In the genomic region with DNA sequence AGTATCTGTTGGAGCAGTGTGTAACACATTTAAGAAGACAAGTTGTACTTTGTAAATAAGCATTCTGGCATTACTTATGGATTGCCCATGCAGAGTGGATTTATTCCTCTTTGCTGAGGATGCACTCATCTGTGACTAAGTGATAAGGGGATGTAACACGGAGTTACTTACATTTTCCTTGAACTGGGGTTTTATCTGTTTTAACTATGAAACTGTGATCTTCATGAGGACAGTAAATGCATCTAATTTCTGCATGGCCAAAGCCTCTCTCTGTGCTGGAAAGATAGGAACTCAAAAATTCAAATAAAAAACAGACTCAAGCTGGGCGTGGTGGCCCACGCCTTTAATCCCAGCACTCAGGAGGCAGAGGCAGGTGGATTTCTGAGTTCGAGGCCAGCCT, we compare ENCODE assay signal across 19 mouse cellular contexts. TPM values are rescaled to one million over a fixed set of nuclear protein-coding genes. Genes with fewer than 3 reads are reported as not detected.
DNase-seq lines count a peak whose midpoint lies in the region; ATAC-seq and TF ChIP-seq lines count a peak whose summit lies in the region.
"Had no signal": no experiment of that assay in that cellular context is flagged by ENCODE, and none has a peak within 500 bp of the region (broad histone marks: within the 10 kb centered on the region; RNA-seq: fewer than 3 reads in every experiment).

No protein-coding gene starts in this region.

- no peaks in the 10 kb centered on the region for H3K79me2 ChIP-seq in MEL (ENCODE audit: control insufficient read depth, insufficient read depth, low read length, poor library complexity)

- no peak for TF ChIP-seq RAD21 in MEL (IDR thresholded peaks at IDR 0.05; ENCODE audit: low read depth, low read length)

- peak; percentile 71 for ATAC-seq in erythroid progenitor cell, adult 5-6 weeks (replicated peaks; ENCODE audit: low FRiP score, poor library complexity, severe bottlenecking)
- 0 out of 2 replicates have a peak, but pooled peaks have one; percentile 13 for ATAC-seq in liver, embryonic 16.5 days (ENCODE audit: low read depth)
- ATAC-seq: forebrain, embryonic 14.5 days had no signal

- no peak overlapping the region for H3K4me2 ChIP-seq in liver, embryonic 16.5 days (ENCODE audit: low read depth, low read length)
- H3K4me2 ChIP-seq: embryonic facial prominence, embryonic 13.5 days; heart, embryonic 13.5 days; hindbrain, embryonic 15.5 days had no signal

- no peaks in the 10 kb centered on the region for H3K27me3 ChIP-seq in MEL (ENCODE audit: control insufficient read depth in 1 of 2, insufficient read depth in 2 of 2, low read length in 2 of 2)
- no peaks in the 10 kb centered on the region for H3K27me3 ChIP-seq in liver, embryonic 16.5 days (ENCODE audit: control insufficient read depth, insufficient read depth, low read depth, low read length)
- H3K27me3 ChIP-seq: CH12.LX; embryonic facial prominence, embryonic 13.5 days; heart, embryonic 13.5 days; hindbrain, embryonic 15.5 days had no signal

- peak; percentile 54 for DNase-seq in MEL (ENCODE audit: low read depth, low spot score)
- no peak for DNase-seq in retina, embryonic 14.5 days (ENCODE audit: low spot score)
- DNase-seq in lung, adult 2 months: no peak
- DNase-seq in layer of hippocampus, postnatal 36 days: no peak
- DNase-seq: adrenal gland, postnatal 10 days; cerebellum, adult 11-12 months; cerebellum, adult 9-10 months; cerebellum, postnatal 25 days; gastrocnemius, adult 2 months; gastrocnemius, postnatal 25 days; heart, postnatal 36 days had no signal

- peak; percentile 49 to 76 for TF ChIP-seq EP300 in MEL (IDR thresholded peaks at IDR 0.05; ENCODE audit: low read depth in 1 of 2, low read length in 2 of 2)

- H3K4me3 ChIP-seq in MEL (ENCODE audit: control insufficient read depth in 1 of 2, insufficient read depth in 1 of 2, low read depth in 2 of 2, low read length in 2 of 2): no peak overlapping the region
- no peak overlapping the region for H3K4me3 ChIP-seq in liver, embryonic 16.5 days (ENCODE audit: low read depth, low read length)
- no peak overlapping the region for H3K4me3 ChIP-seq in lung, adult 2 months (replicated peaks; ENCODE audit: extremely low read depth, low read depth, low read length)
- H3K4me3 ChIP-seq: embryonic facial prominence, embryonic 13.5 days; forebrain, embryonic 10.5 days; gastrocnemius, adult 2 months; heart, embryonic 13.5 days; hindbrain, embryonic 15.5 days had no signal

- 45% methylated on average over 4 of the region's 4 CpGs for WGBS in liver, embryonic 16.5 days (ENCODE audit: insufficient replicate concordance)
- WGBS in lung, adult 2 months: 81% methylated on average over 4 of the region's 4 CpGs

- H3K4me1 ChIP-seq in MEL (ENCODE audit: control insufficient read depth in 1 of 2, insufficient read depth in 2 of 2, low read length in 2 of 2): no peaks in the 10 kb centered on the region; a peak in 1 of 4 replicates
- H3K4me1 ChIP-seq in liver, embryonic 16.5 days (ENCODE audit: control insufficient read depth, low read depth, low read length): no peaks in the 10 kb centered on the region
- no peaks in the 10 kb centered on the region for H3K4me1 ChIP-seq in lung, adult 2 months (ENCODE audit: control insufficient read depth, insufficient read depth, low read length)
- H3K4me1 ChIP-seq: embryonic facial prominence, embryonic 13.5 days; forebrain, embryonic 10.5 days; heart, embryonic 13.5 days; hindbrain, embryonic 15.5 days had no signal

- no peak overlapping the region for H3K27ac ChIP-seq in MEL (ENCODE audit: control insufficient read depth, low read depth, low read length)
- no peak overlapping the region for H3K27ac ChIP-seq in liver, embryonic 16.5 days (ENCODE audit: low read length)
- H3K27ac ChIP-seq: embryonic facial prominence, embryonic 13.5 days; forebrain, embryonic 10.5 days; gastrocnemius, adult 2 months; heart, embryonic 13.5 days; hindbrain, embryonic 15.5 days had no signal

- no peak for TF ChIP-seq CTCF in MEL (IDR thresholded peaks at IDR 0.05 in 2 of 3, conservative IDR thresholded peaks at IDR 0.05 in 1 of 3; ENCODE audit: control insufficient read depth in 1 of 3, insufficient read depth in 1 of 3, low read depth in 2 of 3, low read length in 3 of 3, poor library complexity in 1 of 3, severe bottlenecking in 1 of 3)
- TF ChIP-seq CTCF in lung, adult 2 months (IDR thresholded peaks at IDR 0.05; ENCODE audit: insufficient read depth, low read length): no peak

- H3K9me3 ChIP-seq in MEL (replicated peaks; ENCODE audit: insufficient read depth, low read length): no peaks in the 10 kb centered on the region
- no peaks in the 10 kb centered on the region for H3K9me3 ChIP-seq in liver, embryonic 16.5 days (replicated peaks; ENCODE audit: control insufficient read depth, low read length)
- H3K9me3 ChIP-seq: embryonic facial prominence, embryonic 13.5 days; forebrain, embryonic 10.5 days; heart, embryonic 13.5 days; hindbrain, embryonic 15.5 days had no signal

- peaks cover 0 to 6% of the 10 kb centered on the region in 2 experiments; a peak in 1 of 4 replicates for H3K36me3 ChIP-seq in MEL (ENCODE audit: control insufficient read depth in 1 of 2, insufficient read depth in 2 of 2, low read length in 2 of 2)
- H3K36me3 ChIP-seq in liver, embryonic 16.5 days (ENCODE audit: control insufficient read depth, insufficient read depth): no peaks in the 10 kb centered on the region
- H3K36me3 ChIP-seq: forebrain, embryonic 10.5 days; hindbrain, embryonic 15.5 days had no signal

- no peak for TF ChIP-seq POLR2A in MEL (IDR thresholded peaks at IDR 0.05; ENCODE audit: control insufficient read depth in 1 of 2, insufficient read depth in 1 of 2, low read depth in 1 of 2, low read length in 2 of 2, poor library complexity in 1 of 2)
- no peak for TF ChIP-seq POLR2A in lung, adult 2 months (IDR thresholded peaks at IDR 0.05; ENCODE audit: borderline replicate concordance, extremely low read depth, low read depth, low read length)

- H3K9ac ChIP-seq in MEL (ENCODE audit: control insufficient read depth, low read depth, low read length, poor library complexity, severe bottlenecking): no peak overlapping the region
- no peak overlapping the region for H3K9ac ChIP-seq in liver, embryonic 16.5 days (ENCODE audit: low read depth, low read length)
- H3K9ac ChIP-seq: embryonic facial prominence, embryonic 13.5 days; heart, embryonic 13.5 days; hindbrain, embryonic 15.5 days had no signal

TF ChIP-seq in MEL, 35 proteins besides CTCF, POLR2A, EP300 and RAD21:
- peak; percentile 77 for TF ChIP-seq TAL1 (IDR thresholded peaks at IDR 0.05; ENCODE audit: low read length)
- TF ChIP-seq TBP (IDR thresholded peaks at IDR 0.05; ENCODE audit: low read depth, low read length): no peak
- no peak for TF ChIP-seq POLR2AphosphoS2 (IDR thresholded peaks at IDR 0.05; ENCODE audit: low read length)
- no peak for TF ChIP-seq KAT2A (conservative IDR thresholded peaks at IDR 0.05; ENCODE audit: low read depth, low read length)
- TF ChIP-seq CHD1 (IDR thresholded peaks at IDR 0.05; ENCODE audit: low read depth, low read length): no peak
- no peak for TF ChIP-seq MAFK (IDR thresholded peaks at IDR 0.05; ENCODE audit: borderline replicate concordance, low read depth, low read length)
- TF ChIP-seq SMC3 (IDR thresholded peaks at IDR 0.05; ENCODE audit: low read depth, low read length): no peak
- peak; percentile 64 for TF ChIP-seq RCOR1 (IDR thresholded peaks at IDR 0.05; ENCODE audit: low read depth, low read length)
- TF ChIP-seq E2F4 (IDR thresholded peaks at IDR 0.05; ENCODE audit: borderline replicate concordance, low read depth, low read length): no peak
- TF ChIP-seq MXI1 (IDR thresholded peaks at IDR 0.05; ENCODE audit: low read depth, low read length): no peak
- no peak for TF ChIP-seq SIN3A (IDR thresholded peaks at IDR 0.05; ENCODE audit: low read length)
- TF ChIP-seq MYC (IDR thresholded peaks at IDR 0.05; ENCODE audit: low read depth, low read length): 0 out of 2 replicates have a peak, but pooled peaks have one; percentile 9
- TF ChIP-seq NELFE (IDR thresholded peaks at IDR 0.05; ENCODE audit: low read depth, low read length): no peak
- TF ChIP-seq TCF12 (IDR thresholded peaks at IDR 0.05; ENCODE audit: low read depth, low read length): peak; percentile 60
- no peak for TF ChIP-seq MEF2A (IDR thresholded peaks at IDR 0.05; ENCODE audit: extremely low read depth, insufficient replicate concordance, low read depth, low read length, poor library complexity, severe bottlenecking)
- TF ChIP-seq NRF1 (IDR thresholded peaks at IDR 0.05; ENCODE audit: insufficient read depth, low read depth, low read length, poor library complexity, severe bottlenecking): no peak
- TF ChIP-seq ZC3H11A (IDR thresholded peaks at IDR 0.05; ENCODE audit: low read depth, low read length): no peak
- TF ChIP-seq ELF1 (IDR thresholded peaks at IDR 0.05; ENCODE audit: low read depth, low read length): no peak
- no peak for TF ChIP-seq HCFC1 (IDR thresholded peaks at IDR 0.05; ENCODE audit: low read depth, low read length)
- no peak for TF ChIP-seq ZNF384 (IDR thresholded peaks at IDR 0.05; ENCODE audit: low read depth, low read length)
- no peak for TF ChIP-seq MAX (IDR thresholded peaks at IDR 0.05; ENCODE audit: low read length)
- no peak for TF ChIP-seq GABPA (IDR thresholded peaks at IDR 0.05; ENCODE audit: low read depth, low read length)
- no peak for TF ChIP-seq USF1 (IDR thresholded peaks at IDR 0.05; ENCODE audit: low read depth, low read length)
- TF ChIP-seq GATA1 (IDR thresholded peaks at IDR 0.05; ENCODE audit: low read depth, low read length): peak; percentile 77
- TF ChIP-seq JUND (IDR thresholded peaks at IDR 0.05; ENCODE audit: low read depth, low read length): no peak
- no peak for TF ChIP-seq ZKSCAN1 (IDR thresholded peaks at IDR 0.05; ENCODE audit: low read depth, low read length)
- no peak for TF ChIP-seq UBTF (IDR thresholded peaks at IDR 0.05; ENCODE audit: borderline replicate concordance, insufficient read depth, low read depth, low read length)
- TF ChIP-seq ETS1 (IDR thresholded peaks at IDR 0.05; ENCODE audit: low read depth, low read length): no peak

RNA-seq across cellular contexts. Expression of gene Il1rl2, which starts 15.7 kb away (rescaled TPM):
- total RNA-seq in MEL (2012; rRNA removed): 0.07 and 0.08 TPM in 2 replicates
- under 1 TPM in 1 of 2 experiments, not detected in 1; 0.04 TPM for polyA plus RNA-seq in MEL (2012; ENCODE audit: insufficient read depth in 1 of 2, insufficient read length in 2 of 2, low read depth in 1 of 2, low replicate concordance in 2 of 2, missing spikeins in 1 of 2)
- 2.5 and 3.4 TPM in 2 replicates for total RNA-seq in erythroid progenitor cell, adult 5-6 weeks (2015; ENCODE audit: low replicate concordance)
- total RNA-seq in erythroid progenitor cell, adult 5-6 weeks (2017; ENCODE audit: low replicate concordance): 2.8 TPM in 1 of 2 replicates, not detected in the other
- 1.2 and 1.5 TPM in 2 replicates for polyA plus RNA-seq in liver, embryonic 16.5 days (2015; fragmentation: Nextera tagmentation; extraction: Ambion mirVana)
- 4.4 and 8.4 TPM in 2 replicates for polyA plus RNA-seq in lung, adult 2 months (2012; rRNA removed)
- total RNA-seq in layer of hippocampus, postnatal 36 days (2021): under 1 TPM; 0.42 to 0.61 TPM
- total RNA-seq: CH12.LX had no signal
